ENCODE assay signal across 8 mouse cellular contexts in genomic region chr7:19308454-19309277, GRCm38 (mm10). TPM values are rescaled to one million over a fixed set of nuclear protein-coding genes. Genes with fewer than 3 reads are reported as not detected.
DNase-seq lines count a peak whose midpoint lies in the region; ATAC-seq and TF ChIP-seq lines count a peak whose summit lies in the region.

No protein-coding gene starts in this region.

- peak overlapping the region; percentile 54 for H3K4me3 ChIP-seq in hindbrain, embryonic 13.5 days

- H3K4me1 ChIP-seq in hindbrain, embryonic 13.5 days (replicated peaks): peaks cover 41% of the 10 kb centered on the region

- no peak for TF ChIP-seq CTCF in Patski (IDR thresholded peaks at IDR 0.05)

- DNase-seq in Patski (ENCODE audit: low read depth, low spot score): no peak
- peak; percentile 97 to 98 for DNase-seq in cerebellum, postnatal 14 days
- DNase-seq in frontal cortex, postnatal 14 days (ENCODE audit: low spot score in 2 of 2): peak; percentile 93 to 96
- peak; percentile 94 to 96 for DNase-seq in layer of hippocampus, postnatal 14 days (ENCODE audit: low spot score in 2 of 2)
- peak; percentile 98 for DNase-seq in lung, postnatal 10 days
- peak; percentile 96 for DNase-seq in ovary, postnatal 36 days (ENCODE audit: low spot score)
- peak; percentile 97 for DNase-seq in thymus, postnatal 14 days

- in situ Hi-C loops in Patski (cut with MboI; ENCODE audit: low pct_unique_long_range_greater_than_20kb): no loop called here

- H3K9ac ChIP-seq in hindbrain, embryonic 13.5 days: peak overlapping the region; percentile 62

- peak overlapping the region; percentile 75 for H3K27ac ChIP-seq in hindbrain, embryonic 13.5 days

- no peaks in the 10 kb centered on the region for H3K9me3 ChIP-seq in hindbrain, embryonic 13.5 days

- CTCF ChIA-PET in Patski (lab: Charles Lee): interaction anchor here (0.8 to 1.6 kb wide), 3 partner anchors 8 to 35 kb away, joined by 3 to 5 read pairs (median 4); no protein-coding TSS in a partner anchor

- no peaks in the 10 kb centered on the region for H3K36me3 ChIP-seq in hindbrain, embryonic 13.5 days

- H3K4me2 ChIP-seq in hindbrain, embryonic 13.5 days: peak overlapping the region; percentile 89

- H3K27me3 ChIP-seq in Patski: no peaks in the 10 kb centered on the region
- peaks cover 62% of the 10 kb centered on the region for H3K27me3 ChIP-seq in hindbrain, embryonic 13.5 days

- ATAC-seq in Patski: peak; percentile 29
- ATAC-seq in hindbrain, embryonic 13.5 days (ENCODE audit: low FRiP score): peak; percentile 76

- under 1% methylated on average over 58 of the region's 58 CpGs for WGBS in hindbrain, embryonic 13.5 days

- POLR2A ChIA-PET in Patski (lab: Charles Lee): interaction anchor here (0.7 to 1.4 kb wide), 6 partner anchors 12 to 79 kb away, joined by 3 to 5 read pairs (median 4); no protein-coding TSS in a partner anchor

RNA-seq across cellular contexts. Expression of gene Fosb, which starts 1.2 kb away (rescaled TPM):
- 72.9 TPM for polyA plus RNA-seq in Patski (2021)
- 0.06 and 0.08 TPM in 2 replicates for polyA plus RNA-seq in hindbrain, embryonic 13.5 days (2015; fragmentation: Nextera tagmentation; extraction: Ambion mirVana)
- total RNA-seq in layer of hippocampus, postnatal 14 days (2021): 1 to 10 TPM; 6.1 to 6.5 TPM

RNA-seq across cellular contexts. Expression of gene Rtn2, which starts 26.2 kb away (rescaled TPM):
- 4.0 TPM for polyA plus RNA-seq in Patski (2021)
- polyA plus RNA-seq in hindbrain, embryonic 13.5 days (2015; fragmentation: Nextera tagmentation; extraction: Ambion mirVana): 101 and 104 TPM in 2 replicates
- 100 to 1,000 TPM in 1 of 2 experiments, 10 to 100 TPM in 1; 93.0 to 104 TPM for total RNA-seq in layer of hippocampus, postnatal 14 days (2021)

RNA-seq across cellular contexts. Expression of gene Ppm1n, which starts 28.8 kb away (rescaled TPM):
- 0.14 TPM for polyA plus RNA-seq in Patski (2021)
- polyA plus RNA-seq in hindbrain, embryonic 13.5 days (2015; fragmentation: Nextera tagmentation; extraction: Ambion mirVana): 0.49 and 0.69 TPM in 2 replicates
- under 1 TPM in 1 of 2 experiments, not detected in 1; 0.79 TPM for total RNA-seq in layer of hippocampus, postnatal 14 days (2021)

RNA-seq across cellular contexts. Expression of gene Ercc1, which starts 35.9 kb away (rescaled TPM):
- polyA plus RNA-seq in Patski (2021): 40.9 TPM
- polyA plus RNA-seq in hindbrain, embryonic 13.5 days (2015; fragmentation: Nextera tagmentation; extraction: Ambion mirVana): 84.9 and 96.6 TPM in 2 replicates
- total RNA-seq in layer of hippocampus, postnatal 14 days (2021): 10 to 100 TPM; 38.3 to 44.7 TPM

RNA-seq across cellular contexts. Expression of gene Vasp, which starts 37.0 kb away (rescaled TPM):
- polyA plus RNA-seq in Patski (2021): 142 TPM
- 38.5 and 39.7 TPM in 2 replicates for polyA plus RNA-seq in hindbrain, embryonic 13.5 days (2015; fragmentation: Nextera tagmentation; extraction: Ambion mirVana)
- total RNA-seq in layer of hippocampus, postnatal 14 days (2021): 10 to 100 TPM; 23.2 to 24.2 TPM

Comparison
In these comparisons a context has a peak if more than half of its experiments do, and no peak if none do; other contexts are left out.
1. RNA of gene Fosb, which starts 1.2 kb away (polyA plus RNA-seq): 72.9 TPM in Patski (single experiment); 0.06 to 0.08 TPM in hindbrain, embryonic 13.5 days; every median in the first group is over 10 times any median in the second.
2. RNA of gene Rtn2, which starts 26.2 kb away (polyA plus RNA-seq): 101 to 104 TPM in hindbrain, embryonic 13.5 days; 4.0 TPM in Patski (single experiment); every median in the first group is over 10 times any median in the second.